Mouse (Mus musculus) neural tube, embryonic 14.5 days (tissue): ENCODE results near the gene Olfr1058. TPM values are rescaled to one million over a fixed set of nuclear protein-coding genes. Genes with fewer than 3 reads are reported as not detected.
"Not testable (repeated sequence)": the region's sequence is repeated elsewhere in the genome, so short reads cannot be mapped to it uniquely, and the experiment has no call there.

Experiments used
- ATAC-seq: fragments of 200-750 bp; cut with Nextera tagmentation; 2 replicates; pipeline ENCODE4 v1.8.0; 2017; ENCODE audit warnings: low read depth, mild to moderate bottlenecking, moderate TSS enrichment, moderate library complexity
- H3K27ac ChIP-seq: fragments of 300-500 bp; sonication (generic); 2 replicates; pipeline ENCODE4 v1.5.1; 2014; ENCODE audit warnings: low read depth, mild to moderate bottlenecking, control low read depth, low read length, moderate library complexity, mixed read lengths
- H3K27me3 ChIP-seq: fragments of 300-500 bp; sonication (generic); 2 replicates; pipeline ENCODE4 v1.6.1; 2014; ENCODE audit warnings: low read length; ENCODE audit not compliant: control insufficient read depth, insufficient read depth
- H3K36me3 ChIP-seq: fragments of 300-500 bp; sonication (generic); 2 replicates; pipeline ENCODE4 v1.6.1; 2014; ENCODE audit warnings: low read length, mixed read lengths; ENCODE audit not compliant: control insufficient read depth, insufficient read depth
- H3K4me1 ChIP-seq: fragments of 300-500 bp; sonication (generic); 2 replicates; pipeline ENCODE4 v1.6.1; 2014; ENCODE audit warnings: low read length; ENCODE audit not compliant: control insufficient read depth, insufficient read depth
- H3K4me2 ChIP-seq: fragments of 300-500 bp; sonication (generic); 2 replicates; pipeline ENCODE4 v1.6.1; 2014; ENCODE audit warnings: mild to moderate bottlenecking, low read depth, low read length, control low read depth
- H3K4me3 ChIP-seq: fragments of 300-500 bp; sonication (generic); 2 replicates; pipeline ENCODE4 v1.5.1; 2014; ENCODE audit warnings: low read depth, low read length, control low read depth, mixed read lengths
- H3K9ac ChIP-seq: fragments of 300-500 bp; sonication (generic); replicated peaks from 2 replicates; pipeline ENCODE4 v1.6.1; 2014; ENCODE audit warnings: low read depth, mild to moderate bottlenecking, control low read depth, low read length, mixed read lengths
- H3K9me3 ChIP-seq: fragments of 300-500 bp; sonication (generic); 2 replicates; pipeline ENCODE4 v1.6.1; 2016; ENCODE audit warnings: low read length; ENCODE audit not compliant: control insufficient read depth
- WGBS: fragments of 180-500 bp; shearing (Covaris S2); extraction: QIAGEN DNeasy Blood & Tissue Kit; methylation state at CpG from one replicate; pipeline ENCODE4 v1.1.7; 2014; 5-methylcytosine and 5-hydroxymethylcytosine counted together
- polyA plus RNA-seq: library from polyadenylated mRNA; unstranded; fragments of >200 nt; fragmentation: Nextera tagmentation; extraction: Ambion mirVana; gene quantifications from 2 replicates; pipeline ENCODE4 v1.2.1, GENCODE M21; 2014

The Olfr1058 gene
- polyA plus RNA-seq = not detected in 2 replicates

- not testable (repeated sequence) for ATAC-seq, H3K27me3 ChIP-seq, H3K4me2 ChIP-seq, H3K4me3 ChIP-seq, H3K36me3 ChIP-seq, H3K9ac ChIP-seq, H3K4me1 ChIP-seq, H3K27ac ChIP-seq, H3K9me3 ChIP-seq
These were observed at the start of gene Olfr1058 for GRCm38 (mm10) chr2:86388461-86388860. Gene Olfr1058 (minus strand): TSS chr2:86388561.

- H3K27ac ChIP-seq = not testable (repeated sequence)
These were observed 40.1 kb upstream of the Olfr1058 start for GRCm38 (mm10) chr2:86428511-86428910.

GRCm38 (mm10) chr2:86426649-86427048 lies 38.3 kb upstream of the Olfr1058 start, which contains the start of gene Olfr1062:
Gene Olfr1062 (minus strand): TSS chr2:86426749.
- not testable (repeated sequence) for H3K4me1 ChIP-seq, H3K27ac ChIP-seq, H3K4me2 ChIP-seq, H3K27me3 ChIP-seq, H3K36me3 ChIP-seq, H3K9me3 ChIP-seq, H3K4me3 ChIP-seq, H3K9ac ChIP-seq, ATAC-seq

More at GRCm38 (mm10) chr2:86428511-86428910, 40.1 kb upstream of the Olfr1058 start:
- H3K4me3 ChIP-seq, H3K9ac ChIP-seq, H3K36me3 ChIP-seq, ATAC-seq, H3K9me3 ChIP-seq, H3K4me2 ChIP-seq, H3K27me3 ChIP-seq, H3K4me1 ChIP-seq: not testable (repeated sequence)
- WGBS = 91% methylated on average over 8 of the region's 8 CpGs

- Histone ChIP-seq H3K36me3 (no peaks in the 10 kb centered on the region), H3K4me1 (no peaks in the 10 kb centered on the region), H3K4me2 (no peak within 1 kb of the TSS), H3K4me3 (no peak within 1 kb of the TSS), H3K9me3 (no peaks in the 10 kb centered on the region), H3K9ac (no peak within 1 kb of the TSS), H3K27me3 (no peaks in the 10 kb centered on the region), H3K27ac (no peak within 1 kb of the TSS)
- 85% methylated on average over 1 of the region's 1 CpGs for WGBS
- ATAC-seq = no peak
These were observed 25.6 kb upstream of the Olfr1058 start, which contains the start of gene Olfr1061 for GRCm38 (mm10) chr2:86413950-86414349. Gene Olfr1061 (minus strand): TSS chr2:86414050.

GRCm38 (mm10) chr2:86395114-86395513 lies 6.8 kb upstream of the Olfr1058 start:
- ATAC-seq = no peak
- no peaks in the 10 kb centered on the region for H3K4me1 ChIP-seq
- H3K4me2 ChIP-seq = no peak overlapping the region
- 97% methylated on average over 2 of the region's 2 CpGs for WGBS
- H3K27ac ChIP-seq = no peak overlapping the region
- H3K36me3 ChIP-seq = no peaks in the 10 kb centered on the region
- H3K4me3 ChIP-seq = no peak overlapping the region
- H3K9ac ChIP-seq = no peak overlapping the region
- no peaks in the 10 kb centered on the region for H3K9me3 ChIP-seq
- no peaks in the 10 kb centered on the region for H3K27me3 ChIP-seq

GRCm38 (mm10) chr2:86378293-86378692 lies 10.1 kb downstream of the Olfr1058 start, which contains the start of gene Olfr1057:
Gene Olfr1057 (minus strand): TSS chr2:86378393.
- H3K9ac ChIP-seq = no peak within 1 kb of the TSS
- no peaks in the 10 kb centered on the region for H3K9me3 ChIP-seq
- no peaks in the 10 kb centered on the region for H3K27me3 ChIP-seq
- ATAC-seq = no peak
- H3K27ac ChIP-seq = no peak within 1 kb of the TSS
- no peak within 1 kb of the TSS for H3K4me2 ChIP-seq
- no peaks in the 10 kb centered on the region for H3K36me3 ChIP-seq
- no peaks in the 10 kb centered on the region for H3K4me1 ChIP-seq
- H3K4me3 ChIP-seq = no peak within 1 kb of the TSS

- no CpG with 5 or more reads among the region's 6 CpGs for WGBS
- H3K4me1 ChIP-seq, H3K27me3 ChIP-seq, H3K4me3 ChIP-seq, H3K36me3 ChIP-seq, H3K9ac ChIP-seq, ATAC-seq, H3K27ac ChIP-seq, H3K9me3 ChIP-seq, H3K4me2 ChIP-seq: not testable (repeated sequence)
These were observed 22.0 kb downstream of the Olfr1058 start for GRCm38 (mm10) chr2:86366342-86366741.

GRCm38 (mm10) chr2:86362369-86362768 lies 26.0 kb downstream of the Olfr1058 start, which contains the start of gene Olfr1056:
Gene Olfr1056 (minus strand): TSS chr2:86362469.
- no peak for ATAC-seq
- Histone ChIP-seq H3K9me3 (no peaks in the 10 kb centered on the region), H3K27ac (no peak within 1 kb of the TSS), H3K36me3 (no peaks in the 10 kb centered on the region), H3K9ac (no peak within 1 kb of the TSS), H3K4me1 (no peaks in the 10 kb centered on the region), H3K4me2 (no peak within 1 kb of the TSS), H3K4me3 (no peak within 1 kb of the TSS), H3K27me3 (no peaks in the 10 kb centered on the region)

- H3K4me2 ChIP-seq, H3K36me3 ChIP-seq, H3K27me3 ChIP-seq, H3K4me1 ChIP-seq, H3K27ac ChIP-seq, ATAC-seq, H3K9ac ChIP-seq, H3K4me3 ChIP-seq, H3K9me3 ChIP-seq: not testable (repeated sequence)
- WGBS = 83% methylated on average over 1 of the region's 1 CpGs
These were observed 36.6 kb downstream of the Olfr1058 start for GRCm38 (mm10) chr2:86351751-86352150.
